Mouse (Mus musculus) MN1 (cell line): ENCODE data around the gene Ntf3.

ENCODE experiments used
- DNase-seq: peaks from one replicate; pipeline ENCODE4 v3.0.0-alpha.2; 2016; ENCODE audit warnings: low spot score

The Ntf3 gene

DNA sequence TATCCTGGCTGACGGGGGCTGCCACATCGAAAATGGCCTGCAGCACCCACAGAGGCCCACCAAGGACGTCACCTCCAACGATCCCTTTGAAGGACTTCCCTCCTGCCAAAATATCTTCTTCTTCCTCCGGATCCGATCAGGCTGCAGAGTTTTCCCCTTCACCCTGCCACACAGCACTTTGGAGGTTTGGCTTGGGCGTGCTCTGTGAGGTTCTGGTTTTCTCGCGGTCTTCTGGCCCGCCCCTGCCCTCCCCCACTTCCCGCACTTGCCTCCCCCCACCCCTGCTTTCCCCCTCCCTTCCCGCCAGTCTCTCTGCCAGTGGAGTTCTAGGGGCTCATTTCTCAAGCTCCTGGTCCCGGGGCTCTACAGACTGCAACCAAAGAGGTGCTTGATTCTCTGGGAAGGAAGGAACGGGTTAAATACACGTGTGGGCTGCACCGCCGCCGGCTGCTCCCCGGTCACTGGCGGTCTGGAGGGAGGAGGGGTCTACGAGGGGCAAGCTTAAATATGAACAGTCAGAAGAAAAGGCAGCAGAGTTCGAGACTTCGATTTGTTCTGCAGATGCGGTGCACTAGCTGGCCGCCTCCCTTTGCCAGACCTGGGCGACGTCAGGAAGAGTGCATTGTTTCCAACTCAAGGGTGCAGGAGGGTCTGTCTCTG lies at the start of gene Ntf3:
Gene Ntf3, minus strand, starts transcription at position 363 of the 660 bp plus-strand sequence.
- no peak for DNase-seq

- no peak for DNase-seq
Measured at GRCm38 (mm10) chr6:126213330-126213729, 46.6 kb upstream of the Ntf3 start.

- DNase-seq, result no peak
Measured at GRCm38 (mm10) chr6:126203366-126203765, 36.7 kb upstream of the Ntf3 start.

DNA sequence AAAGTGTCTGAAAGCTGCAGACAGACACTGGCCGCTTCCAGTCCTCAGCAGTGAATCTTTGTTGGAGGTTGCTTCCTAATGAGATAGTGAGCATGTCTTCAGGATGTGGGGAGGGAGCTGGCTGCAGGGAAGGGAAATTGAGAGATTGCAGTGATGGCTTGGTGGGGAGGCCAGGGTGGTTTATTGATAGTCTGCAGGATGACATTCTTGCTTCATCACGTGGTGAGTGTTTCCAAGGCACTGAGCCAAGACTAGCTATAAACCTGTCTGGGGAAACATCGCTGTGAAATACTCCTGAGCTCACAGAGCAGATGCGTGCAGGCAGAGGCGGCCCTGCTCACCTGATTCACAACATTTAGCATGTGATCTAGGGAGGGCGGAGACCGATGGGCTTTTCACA lies 36.2 kb upstream of the Ntf3 start:
- no peak for DNase-seq

DNA sequence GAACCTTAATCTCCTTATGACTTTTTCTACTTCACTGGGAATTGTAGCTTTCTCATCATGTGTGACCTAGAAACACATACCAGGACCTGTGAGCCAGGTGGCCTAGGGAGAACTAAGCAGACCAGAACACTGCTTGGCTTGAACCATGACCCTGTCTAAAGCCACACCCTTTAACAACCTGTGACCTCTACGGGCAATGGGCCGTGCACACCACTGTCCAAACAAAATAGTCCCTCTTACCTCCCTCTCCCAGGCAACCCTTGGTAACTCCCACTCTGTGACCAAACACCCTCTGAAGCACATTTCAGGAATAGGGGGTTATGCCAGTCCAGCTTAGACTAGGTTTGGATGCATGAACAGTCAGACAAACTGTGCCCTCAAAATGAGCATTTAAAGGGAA lies 35.0 kb upstream of the Ntf3 start:
- no peak for DNase-seq

GRCm38 (mm10) chr6:126199916-126200315 lies 33.2 kb upstream of the Ntf3 start:
- DNase-seq, result no peak

- no peak for DNase-seq
Measured at GRCm38 (mm10) chr6:126194760-126195159, 28.1 kb upstream of the Ntf3 start.

DNA sequence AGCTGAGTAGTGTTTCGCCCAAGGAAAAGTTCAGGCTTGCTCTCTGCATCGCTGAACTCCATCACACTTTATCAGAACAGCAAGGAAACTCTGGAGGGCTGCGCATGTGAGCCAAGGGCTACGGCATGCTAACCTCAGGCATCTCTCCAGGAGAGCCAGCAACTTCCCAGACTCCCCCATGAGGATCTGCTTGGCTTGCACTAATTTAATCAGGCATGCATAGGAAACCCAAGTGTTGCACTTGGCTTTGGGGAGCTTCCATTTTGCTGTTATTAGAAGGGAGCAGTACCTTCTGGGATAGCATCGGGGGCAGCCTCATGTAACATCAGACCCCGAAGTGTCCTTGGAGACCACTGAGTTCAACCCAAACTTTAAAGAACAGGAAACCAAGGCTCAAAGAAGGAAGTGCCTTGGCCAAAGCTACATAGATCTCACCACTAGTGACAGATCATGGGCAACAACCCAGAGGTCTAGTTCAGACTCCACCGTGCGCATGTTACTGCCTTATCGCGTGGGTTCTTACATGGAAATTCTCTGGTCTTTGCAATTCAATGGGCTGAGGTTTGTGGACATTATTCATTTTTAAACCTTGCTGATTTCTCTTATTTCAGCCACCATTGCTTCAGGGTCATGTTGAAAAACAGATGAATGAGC lies 23.6 kb upstream of the Ntf3 start:
- no peak for DNase-seq

DNA sequence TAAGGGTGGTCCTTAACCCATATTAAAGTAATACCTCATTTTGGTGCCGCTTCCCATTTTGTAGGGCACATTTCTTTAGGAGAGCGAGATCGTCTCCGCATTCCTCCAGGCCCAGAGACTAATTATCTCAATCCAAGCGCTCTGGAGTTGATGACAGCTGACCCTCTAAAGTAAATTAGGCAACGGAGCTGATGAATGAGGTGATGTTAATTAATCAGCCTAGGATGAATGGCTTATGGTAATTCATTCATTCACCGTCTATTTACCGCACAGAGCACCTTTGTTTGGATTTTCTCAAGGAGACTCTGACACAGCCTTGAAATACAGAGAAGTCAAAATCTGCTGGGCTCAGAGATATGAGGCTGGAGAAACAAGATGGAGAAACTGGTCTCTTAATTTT lies 20.7 kb upstream of the Ntf3 start:
- no peak for DNase-seq

DNA sequence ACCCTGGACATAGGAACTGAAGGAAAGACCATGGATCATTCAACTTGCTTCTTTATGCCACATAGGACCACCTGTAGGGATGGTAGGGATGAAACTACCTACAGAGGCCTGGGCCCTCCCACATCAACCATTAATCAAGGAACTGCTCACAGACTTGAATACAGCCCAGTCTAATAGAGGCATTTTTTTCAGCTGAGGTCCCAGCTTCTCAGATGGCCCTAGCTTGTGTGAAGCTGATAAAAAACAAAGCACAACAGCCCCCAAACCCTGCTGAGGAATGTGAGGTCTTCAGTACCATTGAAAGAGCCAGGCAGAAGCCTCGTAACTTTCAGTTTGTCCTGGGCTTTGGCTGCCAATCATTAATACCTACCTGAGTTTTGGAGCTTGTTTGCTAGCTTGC lies 19.4 kb upstream of the Ntf3 start:
- no peak for DNase-seq

GRCm38 (mm10) chr6:126172071-126172470 lies 5.4 kb upstream of the Ntf3 start:
- no peak for DNase-seq

GRCm38 (mm10) chr6:126170772-126171171 lies 4.1 kb upstream of the Ntf3 start:
- DNase-seq, result no peak

GRCm38 (mm10) chr6:126167731-126168130 lies 1.0 kb upstream of the Ntf3 start:
- DNase-seq, result no peak

GRCm38 (mm10) chr6:126167208-126167590 lies 489 bp upstream of the Ntf3 start:
- no peak for DNase-seq

DNA sequence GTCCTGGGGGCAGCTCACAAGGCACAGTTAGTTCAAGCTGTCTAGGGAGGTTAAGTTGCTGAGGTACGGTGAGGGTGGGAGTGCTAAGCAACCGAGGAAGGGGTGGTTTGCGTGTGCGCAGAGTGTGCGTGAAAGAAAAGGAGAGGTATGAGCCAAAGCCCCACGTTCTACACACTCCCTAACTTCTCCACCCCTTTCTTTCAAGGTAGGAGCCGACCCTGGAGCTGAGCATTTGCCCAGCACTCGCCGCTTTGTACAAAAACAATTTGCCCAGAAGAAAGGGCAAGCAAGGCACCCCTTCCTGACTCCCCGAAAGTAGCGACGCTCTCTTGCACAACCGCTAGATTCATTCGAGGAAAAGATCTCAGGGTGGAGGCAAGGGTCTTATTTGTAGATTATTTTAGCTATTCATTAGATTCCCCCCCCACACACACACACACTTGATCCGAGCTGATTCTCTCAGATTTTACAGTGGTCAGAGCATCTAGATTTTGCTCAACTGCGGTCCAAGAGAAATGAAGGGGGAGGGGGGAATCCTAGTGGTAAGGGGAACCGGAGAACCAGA lies 1.0 kb downstream of the Ntf3 start:
- no peak for DNase-seq

GRCm38 (mm10) chr6:126164781-126165180 lies 1.9 kb downstream of the Ntf3 start:
- no peak for DNase-seq

- no peak for DNase-seq
Measured at GRCm38 (mm10) chr6:126163861-126164755, 2.6 kb downstream of the Ntf3 start.

- no peak for DNase-seq
Measured at GRCm38 (mm10) chr6:126163181-126163621, 3.5 kb downstream of the Ntf3 start.

- no peak for DNase-seq
Measured at GRCm38 (mm10) chr6:126162351-126162758, 4.4 kb downstream of the Ntf3 start.

- no peak for DNase-seq
Measured at GRCm38 (mm10) chr6:126161571-126162340, 5.0 kb downstream of the Ntf3 start.

- no peak for DNase-seq
Measured at GRCm38 (mm10) chr6:126160067-126160411, 6.7 kb downstream of the Ntf3 start.
